Mouse (Mus musculus) common myeloid progenitor, adult 5-6 weeks (primary cell): ENCODE data around the gene Kti12. TPM values are rescaled to one million over a fixed set of nuclear protein-coding genes. Genes with fewer than 3 reads are reported as not detected.
A peak's percentile ranks its signal among the peaks of the same experiment; 100 is the strongest.

Source experiments
- ATAC-seq: replicated peaks from 2 replicates; pipeline ENCODE4 v1.8.0; 2016; ENCODE audit warnings: low read depth, mild to moderate bottlenecking, moderate TSS enrichment, inconsistent platforms; ENCODE audit not compliant: poor library complexity, severe bottlenecking
- total RNA-seq: library from RNA; stranded (forward); fragments of 200-1000, 187-1606 nt; gene quantifications from 2 replicates; pipeline ENCODE4 v1.2.3, GENCODE M21; 2017

Kti12 gene
- 33.8 and 40.1 TPM in 2 replicates for total RNA-seq

DNA sequence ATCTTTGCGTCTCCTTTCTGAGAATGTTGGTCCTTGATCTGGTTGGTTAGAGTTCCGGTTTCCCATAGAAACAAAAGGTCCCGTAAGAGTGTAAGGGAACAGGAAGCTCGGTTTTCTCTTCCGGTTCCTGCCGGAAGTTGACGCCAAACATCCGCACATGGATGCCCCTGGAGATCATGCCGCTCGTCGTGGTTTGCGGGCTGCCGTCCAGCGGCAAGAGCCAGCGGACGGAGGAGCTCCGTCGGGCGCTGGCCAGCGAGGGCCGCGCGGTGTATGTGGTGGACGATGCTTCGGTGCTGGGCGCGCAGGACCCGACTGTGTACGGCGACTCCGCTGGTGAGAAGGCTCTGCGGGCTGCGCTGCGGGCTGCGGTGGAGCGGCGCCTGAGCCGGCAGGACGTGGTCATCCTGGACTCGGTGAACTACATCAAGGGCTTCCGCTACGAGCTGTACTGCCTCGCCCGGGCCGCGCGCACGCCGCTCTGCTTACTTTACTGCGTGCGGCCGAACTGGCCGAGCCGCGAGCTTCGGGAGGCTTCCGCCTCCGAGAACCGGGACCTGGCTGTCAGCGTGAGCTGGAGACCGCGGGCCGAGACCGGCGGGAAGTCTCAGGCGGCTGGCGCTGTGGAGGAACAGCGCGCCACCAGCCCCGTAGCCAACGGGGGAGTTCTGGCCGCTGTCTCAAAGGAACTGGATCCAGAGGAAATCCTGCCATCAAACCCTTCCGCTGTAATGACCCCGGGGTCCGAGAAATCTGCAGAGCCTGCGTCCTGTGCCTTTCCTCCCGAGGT is at the start of gene Kti12:
TSS of gene Kti12 (plus strand) at position 71 of the 790 bp plus-strand sequence.
- peak; percentile 89 for ATAC-seq

GRCm38 (mm10) chr4:108798083-108798830 is 49.3 kb upstream of the Kti12 start:
- ATAC-seq = peak; percentile 83

DNA sequence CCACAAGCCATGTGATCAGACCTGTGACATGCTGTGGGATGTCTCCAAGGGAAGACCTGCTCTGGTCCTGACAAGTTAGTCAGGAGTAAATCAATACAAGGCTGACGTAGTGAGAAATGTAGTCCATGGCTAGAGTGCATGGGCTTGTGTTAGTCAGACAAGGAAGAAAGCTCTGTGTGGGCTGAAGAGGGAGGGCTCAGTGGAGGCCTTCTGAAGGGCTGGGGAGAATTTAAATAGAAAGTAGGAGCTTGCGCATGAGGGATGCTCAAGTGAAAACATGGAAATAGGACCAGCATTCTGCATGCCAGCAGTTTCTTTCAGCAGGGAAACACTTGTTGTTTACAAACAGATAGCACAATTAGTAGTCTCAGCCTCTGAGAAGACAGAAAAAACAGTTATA is 44.0 kb upstream of the Kti12 start:
- no peak for ATAC-seq

DNA sequence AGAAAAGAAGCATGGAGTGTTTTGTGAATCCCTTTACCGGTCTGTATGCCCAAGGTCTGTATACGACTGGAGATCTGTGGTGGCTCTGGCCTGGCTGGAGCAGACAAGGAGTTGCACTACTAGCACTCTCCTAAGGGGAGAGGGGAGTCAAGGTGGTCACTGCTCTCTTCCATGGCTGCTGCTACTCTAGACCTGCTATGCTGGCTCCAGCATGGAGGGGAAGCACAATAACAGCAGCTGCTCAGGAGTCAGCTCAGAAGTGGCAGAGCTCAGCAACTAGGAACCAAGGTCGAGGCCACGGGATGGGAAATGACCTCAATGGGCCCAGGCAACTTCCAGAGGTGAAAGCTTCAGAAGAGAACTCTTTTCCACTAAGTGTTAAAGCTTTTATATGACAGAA is 36.4 kb upstream of the Kti12 start:
- no peak for ATAC-seq

DNA sequence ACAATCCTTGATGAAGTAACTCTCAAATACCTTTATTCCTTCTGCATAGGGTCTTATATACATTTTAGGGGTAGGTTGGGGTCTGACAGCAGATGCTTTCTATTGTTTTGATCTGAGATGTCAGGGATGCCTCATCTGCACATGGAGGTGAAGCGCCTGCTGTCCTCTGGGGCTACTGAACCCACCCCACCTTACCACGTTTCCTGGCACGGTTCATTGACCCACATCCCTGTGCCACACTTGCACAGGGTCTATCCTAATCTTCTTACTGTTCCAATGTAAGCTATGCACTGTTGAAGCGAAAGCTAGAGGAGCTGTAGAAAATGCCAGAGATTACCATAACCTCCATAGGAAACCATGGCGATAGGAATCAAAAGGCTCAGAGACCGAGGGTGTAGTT is 36.0 kb upstream of the Kti12 start:
- ATAC-seq = no peak

- ATAC-seq = no peak
Measured at GRCm38 (mm10) chr4:108825677-108826076, 21.9 kb upstream of the Kti12 start.

GRCm38 (mm10) chr4:108826096-108826495 is 21.5 kb upstream of the Kti12 start:
- no peak for ATAC-seq

GRCm38 (mm10) chr4:108826643-108827042 is 20.9 kb upstream of the Kti12 start:
- ATAC-seq = no peak

DNA sequence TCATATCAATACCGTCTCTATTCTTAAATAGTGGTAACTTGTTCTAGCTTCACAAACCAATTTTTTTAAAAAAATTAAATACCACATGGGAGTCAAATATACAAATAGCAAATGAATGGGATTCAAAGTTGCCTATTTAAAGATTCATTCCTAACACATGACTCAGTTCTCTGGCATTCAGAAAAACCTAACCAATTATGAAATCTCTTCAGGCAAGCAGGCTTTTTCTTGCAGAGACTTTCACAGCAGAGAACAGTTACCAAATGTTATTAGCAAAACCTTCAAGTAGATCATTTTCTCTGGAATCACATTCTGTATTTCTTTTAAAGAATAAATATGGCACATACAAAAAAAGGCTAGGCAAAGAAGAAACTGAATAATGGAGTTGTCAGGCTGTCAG is 16.9 kb upstream of the Kti12 start:
- no peak for ATAC-seq

DNA sequence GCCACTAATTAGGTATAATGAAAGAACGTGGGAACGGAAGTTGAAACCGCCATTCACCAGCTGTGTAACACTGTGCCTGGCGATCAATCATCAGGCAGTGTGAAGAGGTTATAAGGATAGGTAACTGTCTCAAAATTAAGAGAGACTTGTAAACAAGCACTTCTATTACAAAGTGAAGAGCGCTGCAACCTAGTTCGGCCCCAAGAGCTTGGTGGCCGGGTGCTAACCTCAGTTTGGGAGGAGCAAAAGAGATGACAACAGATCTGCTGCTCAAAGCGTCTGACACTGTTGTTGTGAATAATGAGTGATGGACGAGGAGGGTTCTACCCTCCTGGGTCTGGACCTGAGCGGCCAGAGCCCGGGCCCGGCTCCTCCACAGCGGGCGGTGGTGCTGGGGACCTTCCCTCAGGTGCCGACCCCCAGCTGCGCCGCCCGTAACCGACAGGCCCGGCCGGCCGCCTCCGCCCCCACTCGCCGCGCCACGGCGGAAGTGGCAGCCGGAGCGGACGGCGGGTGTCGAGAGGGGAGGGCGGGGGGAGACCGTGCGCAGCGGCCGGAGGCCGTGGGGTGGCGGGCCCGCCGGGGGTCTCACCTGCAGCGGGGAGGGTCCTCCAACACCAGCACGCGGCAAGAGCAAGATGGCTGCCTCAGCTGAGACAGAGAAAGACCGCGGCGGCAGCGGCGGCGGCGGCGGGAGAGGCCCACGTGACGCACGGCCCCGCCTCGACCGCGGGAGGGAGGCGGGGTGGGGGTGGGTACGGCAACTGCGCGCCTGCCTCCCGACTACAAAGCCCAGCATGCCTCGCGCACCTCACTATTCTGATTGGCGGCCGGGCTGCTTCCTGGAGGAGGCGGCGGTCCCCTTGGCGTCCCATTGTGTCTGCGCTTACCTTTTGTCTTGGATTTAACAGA is 14.4 kb upstream of the Kti12 start, which contains the start of gene Btf3l4:
TSS of gene Btf3l4 (minus strand) at position 699 of the 912 bp plus-strand sequence.
- peak; percentile 87 for ATAC-seq

- ATAC-seq = no peak
Measured at GRCm38 (mm10) chr4:108833828-108834114, 13.8 kb upstream of the Kti12 start.

- peak; percentile 69 for ATAC-seq
Measured at GRCm38 (mm10) chr4:108834115-108834970, 13.2 kb upstream of the Kti12 start, which contains the start of gene Txndc12. TSS of gene Txndc12 (plus strand) at chr4:108834601.

- ATAC-seq = no peak
Measured at GRCm38 (mm10) chr4:108834971-108835311, 12.6 kb upstream of the Kti12 start.

GRCm38 (mm10) chr4:108835496-108835895 is 12.1 kb upstream of the Kti12 start:
- ATAC-seq = no peak

DNA sequence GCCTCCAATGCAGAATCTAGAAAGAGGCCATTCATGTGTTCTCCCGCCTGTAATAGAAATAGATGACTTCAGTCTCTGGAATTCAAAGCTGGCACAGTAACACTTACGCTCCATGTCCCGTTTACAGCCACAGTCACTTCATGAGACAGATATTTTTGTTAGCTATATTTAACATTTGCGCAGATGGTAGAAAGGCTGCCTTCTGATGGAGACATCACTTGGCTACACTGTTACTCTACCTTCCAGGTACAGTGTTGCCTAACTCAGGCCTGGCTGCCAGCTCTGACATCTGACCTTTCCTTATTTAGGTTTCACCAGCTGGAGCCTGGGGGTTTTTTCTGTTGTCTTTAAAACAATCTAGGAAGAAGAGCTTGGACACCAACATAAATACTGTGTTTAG is 9.6 kb upstream of the Kti12 start:
- no peak for ATAC-seq

DNA sequence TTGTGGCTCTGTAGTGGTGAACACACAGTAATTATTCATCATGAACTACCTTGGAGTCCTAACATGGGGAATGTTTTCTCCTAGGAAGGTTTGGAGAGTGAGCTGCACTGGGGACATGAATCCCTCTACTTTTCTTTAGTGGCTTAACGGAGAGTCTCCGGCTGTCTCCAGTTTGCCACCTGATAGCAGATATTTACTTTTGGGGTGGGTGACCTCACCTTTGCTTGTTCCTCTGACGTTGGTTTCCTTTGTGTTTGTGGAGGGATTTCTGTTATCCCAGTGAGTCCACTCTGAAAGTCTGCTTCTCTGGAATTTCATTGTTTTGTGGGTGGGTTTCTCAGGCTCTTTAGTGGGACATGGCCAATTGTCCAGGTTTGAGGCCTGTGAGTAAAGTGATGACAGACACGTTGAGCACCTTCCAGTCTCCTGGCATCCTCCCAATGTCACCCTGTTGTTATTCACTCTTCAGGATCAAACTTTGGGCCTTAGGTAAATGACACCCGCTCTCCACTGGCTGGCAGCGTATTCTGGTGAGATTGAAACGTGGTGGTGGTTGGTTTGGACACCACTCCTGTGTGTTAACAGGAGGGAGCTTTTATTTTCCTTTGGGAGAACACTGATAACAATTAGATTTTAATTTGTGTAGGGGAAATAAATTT is 5.5 kb upstream of the Kti12 start:
- no peak for ATAC-seq

- no peak for ATAC-seq
Measured at GRCm38 (mm10) chr4:108843336-108843735, 4.2 kb upstream of the Kti12 start.

DNA sequence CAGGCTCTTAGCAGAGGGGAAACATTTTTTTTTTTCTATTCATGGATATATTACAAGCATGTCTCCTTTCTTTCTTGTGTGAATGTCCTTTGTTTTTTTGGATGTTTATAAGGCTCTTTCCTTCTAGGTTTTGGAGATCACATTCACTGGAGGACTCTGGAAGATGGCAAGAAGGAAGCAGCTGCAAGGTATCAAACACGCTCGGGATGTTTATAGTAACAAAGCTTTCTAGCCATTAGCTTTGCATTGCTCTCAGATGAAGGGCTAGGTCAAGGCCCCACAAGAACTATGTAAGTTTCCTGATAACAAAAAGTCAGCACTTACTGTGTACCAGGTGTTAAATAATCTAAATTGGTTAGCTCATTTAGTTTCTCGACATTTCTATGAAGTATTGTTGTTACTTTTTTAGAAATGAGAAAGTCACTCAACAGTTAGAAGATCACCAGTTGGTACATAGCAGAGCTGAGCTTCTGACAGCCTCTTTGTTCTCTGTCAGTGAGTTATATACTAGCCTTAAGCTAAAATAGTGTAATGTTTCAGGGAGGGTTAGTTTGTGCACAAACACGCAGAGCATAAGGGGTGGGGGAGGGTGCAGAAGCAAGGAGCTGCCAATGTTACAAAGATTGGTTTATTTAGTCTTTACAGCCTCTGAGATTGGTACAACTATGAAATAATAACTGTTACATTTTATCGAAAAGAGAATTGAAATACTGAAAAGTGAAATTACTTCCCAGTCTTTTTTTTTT is 1.6 kb upstream of the Kti12 start:
- ATAC-seq = no peak

- ATAC-seq = peak; percentile 30
Measured at GRCm38 (mm10) chr4:108848505-108848848, 892 bp downstream of the Kti12 start, which contains the start of gene A730015C16Rik. TSS of gene A730015C16Rik (minus strand) at chr4:108848619.
